Mouse (Mus musculus): ENCODE data around the gene Ift122.

The Ift122 gene

GRCm38 (mm10) chr6:115969103-115969502, 115.8 kb downstream of the Ift122 start:
- no peak for TF ChIP-seq GATA4 (IDR thresholded peaks at IDR 0.05; ENCODE audit: insufficient replicate concordance, low read length)

GRCm38 (mm10) chr6:115969952-115970351, 116.7 kb downstream of the Ift122 start:
- TF ChIP-seq GATA4 (IDR thresholded peaks at IDR 0.05; ENCODE audit: insufficient replicate concordance, low read length): no peak

- peak; percentile 37; the same call in 1 of the 2 replicates for TF ChIP-seq GATA4 (IDR thresholded peaks at IDR 0.05; ENCODE audit: insufficient replicate concordance, low read length)
Observed at GRCm38 (mm10) chr6:115971273-115972060, 118.2 kb downstream of the Ift122 start.

- no peak for TF ChIP-seq GATA4 (IDR thresholded peaks at IDR 0.05; ENCODE audit: insufficient replicate concordance, low read length)
Observed at GRCm38 (mm10) chr6:115972083-115972764, 119.0 kb downstream of the Ift122 start.

- no peak for TF ChIP-seq GATA4 (IDR thresholded peaks at IDR 0.05; ENCODE audit: insufficient replicate concordance, low read length)
Observed at GRCm38 (mm10) chr6:115973139-115973875, 120.0 kb downstream of the Ift122 start.

GRCm38 (mm10) chr6:115973881-115974662, 120.8 kb downstream of the Ift122 start:
- no peak for TF ChIP-seq GATA4 (IDR thresholded peaks at IDR 0.05; ENCODE audit: insufficient replicate concordance, low read length)

GRCm38 (mm10) chr6:115975606-115976005, 122.3 kb downstream of the Ift122 start:
- TF ChIP-seq GATA4 (IDR thresholded peaks at IDR 0.05; ENCODE audit: insufficient replicate concordance, low read length): no peak
